Mouse (Mus musculus): ENCODE measurements at regions not wholly inside any gene's neighbourhood (a gene's known extent, or its start where the extent isn't known, plus 50 kb on each side); places are given as distances from the start of the nearest gene placed in this dataset.

- Histone ChIP-seq H3K27ac (ENCODE audit: control insufficient read depth, low read depth, low read length) (no peak overlapping the region), H3K36me3 (ENCODE audit: control insufficient read depth in 1 of 2, insufficient read depth in 2 of 2, low read length in 2 of 2) (no peaks in the 10 kb centered on the region), H3K79me2 (ENCODE audit: control insufficient read depth, insufficient read depth, low read length, poor library complexity) (no peaks in the 10 kb centered on the region), H3K9me3 (replicated peaks; ENCODE audit: insufficient read depth, low read length) (no peaks in the 10 kb centered on the region), H3K27me3 (ENCODE audit: control insufficient read depth in 1 of 2, insufficient read depth in 2 of 2, low read length in 2 of 2) (no peaks in the 10 kb centered on the region), H3K4me3 (ENCODE audit: control insufficient read depth in 1 of 2, insufficient read depth in 1 of 2, low read depth in 2 of 2, low read length in 2 of 2) (no peak overlapping the region), H3K4me1 (ENCODE audit: control insufficient read depth in 1 of 2, insufficient read depth in 2 of 2, low read length in 2 of 2) (no peaks in the 10 kb centered on the region), H3K9ac (ENCODE audit: control insufficient read depth, low read depth, low read length, poor library complexity, severe bottlenecking) (no peak overlapping the region)
- DNase-seq (ENCODE audit: low read depth, low spot score), result no peak
- TF ChIP-seq MXI1 (IDR thresholded peaks at IDR 0.05; ENCODE audit: low read depth, low read length), result no peak
- no peak for TF ChIP-seq MAFK (IDR thresholded peaks at IDR 0.05; ENCODE audit: borderline replicate concordance, low read depth, low read length)
- TF ChIP-seq ZMIZ1 (IDR thresholded peaks at IDR 0.05; ENCODE audit: low read depth, low read length), result no peak
- TF ChIP-seq SMC3 (IDR thresholded peaks at IDR 0.05; ENCODE audit: low read depth, low read length), result no peak
- no peak for TF ChIP-seq TBP (IDR thresholded peaks at IDR 0.05; ENCODE audit: low read depth, low read length)
- no peak for TF ChIP-seq GATA1 (IDR thresholded peaks at IDR 0.05; ENCODE audit: low read depth, low read length)
- no peak for TF ChIP-seq BHLHE40 (IDR thresholded peaks at IDR 0.05; ENCODE audit: borderline replicate concordance, low read depth, low read length)
- TF ChIP-seq UBTF (IDR thresholded peaks at IDR 0.05; ENCODE audit: borderline replicate concordance, insufficient read depth, low read depth, low read length), result no peak
- TF ChIP-seq ETS1 (IDR thresholded peaks at IDR 0.05; ENCODE audit: low read depth, low read length), result no peak
- no peak for TF ChIP-seq POLR2AphosphoS2 (IDR thresholded peaks at IDR 0.05; ENCODE audit: low read length)
- TF ChIP-seq MYB (IDR thresholded peaks at IDR 0.05; ENCODE audit: low read depth, low read length), result no peak
- TF ChIP-seq TAL1 (IDR thresholded peaks at IDR 0.05; ENCODE audit: low read length), result no peak
- TF ChIP-seq RCOR1 (IDR thresholded peaks at IDR 0.05; ENCODE audit: low read depth, low read length), result no peak
- no peak for TF ChIP-seq MEF2A (IDR thresholded peaks at IDR 0.05; ENCODE audit: extremely low read depth, insufficient replicate concordance, low read depth, low read length, poor library complexity, severe bottlenecking)
- no peak for TF ChIP-seq RAD21 (IDR thresholded peaks at IDR 0.05; ENCODE audit: low read depth, low read length)
- no peak for TF ChIP-seq SIN3A (IDR thresholded peaks at IDR 0.05; ENCODE audit: low read length)
Measured at GRCm38 (mm10) chr5:80578741-80579140, 441.2 kb upstream of the Adgrl3 start.

GRCm38 (mm10) chr5:80611571-80611970, 408.4 kb upstream of the Adgrl3 start:
- H3K27me3 ChIP-seq (ENCODE audit: control insufficient read depth in 1 of 2, insufficient read depth in 2 of 2, low read length in 2 of 2), result no peaks in the 10 kb centered on the region
- H3K36me3 ChIP-seq (ENCODE audit: control insufficient read depth in 1 of 2, insufficient read depth in 2 of 2, low read length in 2 of 2), result no peaks in the 10 kb centered on the region
- no peak overlapping the region for H3K4me3 ChIP-seq (ENCODE audit: control insufficient read depth in 1 of 2, insufficient read depth in 1 of 2, low read depth in 2 of 2, low read length in 2 of 2)
- H3K79me2 ChIP-seq (ENCODE audit: control insufficient read depth, insufficient read depth, low read length, poor library complexity), result no peaks in the 10 kb centered on the region
- no peak for DNase-seq (ENCODE audit: low read depth, low spot score)
- H3K4me1 ChIP-seq (ENCODE audit: control insufficient read depth in 1 of 2, insufficient read depth in 2 of 2, low read length in 2 of 2), result no peaks in the 10 kb centered on the region
- TF ChIP-seq TCF12 (IDR thresholded peaks at IDR 0.05; ENCODE audit: low read depth, low read length) (no peak), MXI1 (IDR thresholded peaks at IDR 0.05; ENCODE audit: low read depth, low read length) (no peak), POLR2AphosphoS5 (IDR thresholded peaks at IDR 0.05; ENCODE audit: borderline replicate concordance, low read depth, low read length) (no peak), ZKSCAN1 (IDR thresholded peaks at IDR 0.05; ENCODE audit: low read depth, low read length) (no peak), ETS1 (IDR thresholded peaks at IDR 0.05; ENCODE audit: low read depth, low read length) (no peak), SIN3A (IDR thresholded peaks at IDR 0.05; ENCODE audit: low read length) (no peak), NELFE (IDR thresholded peaks at IDR 0.05; ENCODE audit: low read depth, low read length) (no peak), EP300 (IDR thresholded peaks at IDR 0.05; ENCODE audit: low read depth in 1 of 2, low read length in 2 of 2) (no peak), TAL1 (IDR thresholded peaks at IDR 0.05; ENCODE audit: low read length) (no peak), MEF2A (IDR thresholded peaks at IDR 0.05; ENCODE audit: extremely low read depth, insufficient replicate concordance, low read depth, low read length, poor library complexity, severe bottlenecking) (no peak), MAZ (IDR thresholded peaks at IDR 0.05; ENCODE audit: low read depth, low read length) (no peak), ZNF384 (IDR thresholded peaks at IDR 0.05; ENCODE audit: low read depth, low read length) (no peak)
- no peaks in the 10 kb centered on the region for H3K9me3 ChIP-seq (replicated peaks; ENCODE audit: insufficient read depth, low read length)
- H3K27ac ChIP-seq (ENCODE audit: control insufficient read depth, low read depth, low read length), result no peak overlapping the region
- H3K9ac ChIP-seq (ENCODE audit: control insufficient read depth, low read depth, low read length, poor library complexity, severe bottlenecking), result no peak overlapping the region

All from MEL (cell line).